Mouse (Mus musculus): ENCODE results near the gene Bcas3.

The Bcas3 gene

GRCm38 (mm10) chr11:85811676-85812075, 458.7 kb downstream of the Bcas3 start:
- no peak for DNase-seq

- no peak for DNase-seq
These were observed 459.4 kb downstream of the Bcas3 start for GRCm38 (mm10) chr11:85812201-85812966.

GRCm38 (mm10) chr11:85814678-85815077, 461.7 kb downstream of the Bcas3 start:
- no peak for DNase-seq

- DNase-seq: no peak
These were observed 463.5 kb downstream of the Bcas3 start for GRCm38 (mm10) chr11:85816471-85816870.

GRCm38 (mm10) chr11:85818401-85818800, 465.4 kb downstream of the Bcas3 start:
- no peak for DNase-seq

GRCm38 (mm10) chr11:85820959-85821358, 468.0 kb downstream of the Bcas3 start:
- DNase-seq: no peak

- no peak for DNase-seq
These were observed 468.7 kb downstream of the Bcas3 start for GRCm38 (mm10) chr11:85821659-85822058.

- DNase-seq: peak; percentile 82
These were observed 470.2 kb downstream of the Bcas3 start for GRCm38 (mm10) chr11:85823181-85823580.

GRCm38 (mm10) chr11:85823794-85824193, 470.8 kb downstream of the Bcas3 start:
- no peak for DNase-seq

- no peak for DNase-seq
These were observed 472.1 kb downstream of the Bcas3 start for GRCm38 (mm10) chr11:85825031-85825430.

GRCm38 (mm10) chr11:85825823-85826222, 472.9 kb downstream of the Bcas3 start:
- DNase-seq: no peak

GRCm38 (mm10) chr11:85827342-85827741, 474.4 kb downstream of the Bcas3 start:
- DNase-seq: no peak

GRCm38 (mm10) chr11:85828691-85829519, 475.9 kb downstream of the Bcas3 start:
- no peak for DNase-seq

- DNase-seq: no peak
These were observed 476.8 kb downstream of the Bcas3 start for GRCm38 (mm10) chr11:85829520-85830440.

GRCm38 (mm10) chr11:85830901-85831341, 478.0 kb downstream of the Bcas3 start:
- no peak for DNase-seq

- DNase-seq: no peak
These were observed 478.8 kb downstream of the Bcas3 start for GRCm38 (mm10) chr11:85831656-85832230.

- no peak for DNase-seq
These were observed 479.4 kb downstream of the Bcas3 start, which contains the start of gene Tbx2 for GRCm38 (mm10) chr11:85832231-85832924. Tbx2 (plus strand) TSS chr11:85832551.

GRCm38 (mm10) chr11:85833081-85833521, 480.1 kb downstream of the Bcas3 start:
- DNase-seq: no peak

- no peak for DNase-seq
These were observed 480.9 kb downstream of the Bcas3 start for GRCm38 (mm10) chr11:85833761-85834385.

GRCm38 (mm10) chr11:85834386-85834931, 481.5 kb downstream of the Bcas3 start:
- no peak for DNase-seq

Data from thymus, postnatal 14 days (tissue).